Mouse (Mus musculus) adrenal gland, adult 10 weeks (tissue): ENCODE measurements around the gene Olfr53. TPM values are rescaled to one million over a fixed set of nuclear protein-coding genes. Genes with fewer than 3 reads are reported as not detected.

Source experiments
- polyA plus RNA-seq: library from polyadenylated mRNA; stranded (reverse); fragments of 350-450 nt; fragmentation: Illumina TruSeq; extraction: RNeasy Lipid Tissue Mini Kit (QIAGEN cat#74804); gene quantifications from one replicate; pipeline ENCODE4 v1.2.3, GENCODE M21; 2014; ENCODE audit warnings: low read depth, low replicate concordance

Olfr53 gene
- polyA plus RNA-seq = not detected

GRCm38 (mm10) chr7:140646152-140646551, at the start of gene Olfr53:
Gene Olfr53 (plus strand): TSS chr7:140646452.

GRCm38 (mm10) chr7:140600969-140601368, 45.3 kb upstream of the Olfr53 start, which contains the start of gene Olfr46:
Gene Olfr46 (plus strand): TSS chr7:140601269.

GRCm38 (mm10) chr7:140628670-140629069, 17.6 kb upstream of the Olfr53 start, which contains the start of gene Olfr61:
Gene Olfr61 (plus strand): TSS chr7:140628970.

GRCm38 (mm10) chr7:140659630-140660029, 13.4 kb downstream of the Olfr53 start, which contains the start of gene Olfr539:
Gene Olfr539 (plus strand): TSS chr7:140659930.

GRCm38 (mm10) chr7:140681651-140682050, 35.4 kb downstream of the Olfr53 start, which contains the start of gene Olfr45:
Gene Olfr45 (plus strand): TSS chr7:140681951.

GRCm38 (mm10) chr7:140696967-140697366, 50.7 kb downstream of the Olfr53 start, which contains the start of gene Olfr541:
Gene Olfr541 (plus strand): TSS chr7:140697267.

Other genes starting within 250 kb of the Olfr53 start
- gene Olfr531, start 243.5 kb upstream of the Olfr53 start, polyA plus RNA-seq = not detected
- gene Olfr532, start 224.8 kb upstream of the Olfr53 start, polyA plus RNA-seq = not detected
- gene Olfr533, start 183.1 kb upstream of the Olfr53 start, polyA plus RNA-seq = not detected
- gene Olfr535, start 162.2 kb upstream of the Olfr53 start, polyA plus RNA-seq = not detected
- not detected for gene Olfr536, start 139.1 kb upstream of the Olfr53 start, polyA plus RNA-seq
- gene Olfr538, start 78.6 kb upstream of the Olfr53 start, polyA plus RNA-seq = not detected
- gene Olfr46, start 45.2 kb upstream of the Olfr53 start, polyA plus RNA-seq = not detected
- gene Olfr61, start 17.5 kb upstream of the Olfr53 start, polyA plus RNA-seq = not detected
- gene Olfr539, start 13.5 kb downstream of the Olfr53 start, polyA plus RNA-seq = not detected
- gene Olfr45, start 35.5 kb downstream of the Olfr53 start, polyA plus RNA-seq = not detected
- not detected for gene Olfr541, start 50.8 kb downstream of the Olfr53 start, polyA plus RNA-seq
- 641 TPM for gene Cyp2e1, start 117.3 kb downstream of the Olfr53 start, polyA plus RNA-seq
- not detected for gene Syce1, start 141.4 kb downstream of the Olfr53 start, polyA plus RNA-seq
- 2.6 TPM for gene Zfp941, start 175.7 kb downstream of the Olfr53 start, polyA plus RNA-seq
- gene Urah, start 188.6 kb downstream of the Olfr53 start, polyA plus RNA-seq = not detected
- gene Scgb1c1, start 199.1 kb downstream of the Olfr53 start, polyA plus RNA-seq = not detected
- not detected for gene Odf3, start 201.4 kb downstream of the Olfr53 start, polyA plus RNA-seq
- gene Gm45785, start 209.9 kb downstream of the Olfr53 start, polyA plus RNA-seq = not detected
- 6.5 TPM for gene Ric8a, start 210.5 kb downstream of the Olfr53 start, polyA plus RNA-seq
- gene Bet1l, start 211.1 kb downstream of the Olfr53 start, polyA plus RNA-seq = 2.8 TPM
- 154 TPM for gene Psmd13, start 235.5 kb downstream of the Olfr53 start, polyA plus RNA-seq
- 2.4 TPM for gene Sirt3, start 235.9 kb downstream of the Olfr53 start, polyA plus RNA-seq